Comparison of ENCODE assay signal across 16 mouse cellular contexts in the genomic region with DNA sequence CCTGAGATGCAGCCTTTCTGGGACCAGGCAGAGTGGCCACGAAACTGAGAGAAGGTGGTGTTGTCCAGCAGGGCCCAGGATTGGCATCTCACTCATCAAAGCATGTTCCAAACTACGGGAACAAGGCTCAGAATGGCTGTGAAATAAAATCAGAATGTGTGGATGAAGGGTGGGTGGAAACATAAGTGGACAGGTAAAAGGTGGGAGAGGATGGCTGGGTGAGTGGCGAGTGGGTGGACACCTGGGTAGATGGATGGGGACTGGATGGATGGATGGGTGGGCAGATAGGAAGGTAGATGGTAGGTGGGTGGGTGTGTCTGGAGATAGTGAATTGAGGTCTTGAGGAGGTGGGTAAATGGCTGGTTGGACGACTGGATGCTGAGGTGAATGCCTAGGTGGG.
DNase-seq lines count a peak whose midpoint lies in the region; ATAC-seq and TF ChIP-seq lines count a peak whose summit lies in the region.
"Had no signal": no experiment of that assay in that cellular context is flagged by ENCODE, and none has a peak within 500 bp of the region (broad histone marks: within the 10 kb centered on the region; RNA-seq: fewer than 3 reads in every experiment).

No protein-coding gene starts in this region.

- no peak for DNase-seq in hindbrain, embryonic 10.5 days (ENCODE audit: low spot score)
- DNase-seq in hindbrain, postnatal 0 days (ENCODE audit: low spot score) = no peak
- no peak for DNase-seq in midbrain, embryonic 10.5 days (ENCODE audit: low spot score)
- DNase-seq in midbrain, postnatal 0 days (ENCODE audit: low spot score) = no peak
- no peak for DNase-seq in forebrain, embryonic 14.5 days (ENCODE audit: low spot score)
- no peak for DNase-seq in thymus, postnatal 0 days (ENCODE audit: low spot score)
- no peak for DNase-seq in urinary bladder, postnatal 4 days (ENCODE audit: low spot score in 2 of 2)
- DNase-seq: cerebellum, adult 11 months; heart, adult 2 months; liver; lung, adult 18-20 months; right cerebral cortex, postnatal 4 days had no signal

- H3K9me3 ChIP-seq in hindbrain, embryonic 10.5 days = no peaks in the 10 kb centered on the region
- H3K9me3 ChIP-seq in hindbrain, postnatal 0 days (ENCODE audit: low read length) = 0 out of 2 replicates have a peak, but pooled peaks cover 3% of the 10 kb centered on the region
- no peaks in the 10 kb centered on the region for H3K9me3 ChIP-seq in midbrain, embryonic 10.5 days (replicated peaks)
- H3K9me3 ChIP-seq in midbrain, postnatal 0 days (ENCODE audit: low read length) = no peaks in the 10 kb centered on the region
- no peaks in the 10 kb centered on the region for H3K9me3 ChIP-seq in forebrain, embryonic 14.5 days (replicated peaks; ENCODE audit: control insufficient read depth, low read length)
- no peaks in the 10 kb centered on the region for H3K9me3 ChIP-seq in midbrain, embryonic 15.5 days

- H3K27me3 ChIP-seq in hindbrain, embryonic 10.5 days (ENCODE audit: insufficient read depth, poor library complexity, severe bottlenecking) = peaks cover 8% of the 10 kb centered on the region; the same call in 1 of the 2 replicates
- no peaks in the 10 kb centered on the region for H3K27me3 ChIP-seq in hindbrain, postnatal 0 days (ENCODE audit: insufficient read depth, low read length)
- H3K27me3 ChIP-seq in midbrain, embryonic 10.5 days (ENCODE audit: low read depth, poor library complexity, severe bottlenecking) = peaks cover 15% of the 10 kb centered on the region; the same call in 1 of the 2 replicates
- no peaks in the 10 kb centered on the region for H3K27me3 ChIP-seq in midbrain, postnatal 0 days (ENCODE audit: insufficient read depth, low read length)
- no peaks in the 10 kb centered on the region for H3K27me3 ChIP-seq in forebrain, embryonic 14.5 days (replicated peaks; ENCODE audit: control insufficient read depth, insufficient read depth, low read length)
- H3K27me3 ChIP-seq in midbrain, embryonic 15.5 days (replicated peaks) = no peaks in the 10 kb centered on the region

- ATAC-seq in hindbrain, postnatal 0 days = no peak
- ATAC-seq in midbrain, postnatal 0 days (ENCODE audit: low FRiP score) = no peak
- ATAC-seq in forebrain, embryonic 14.5 days = no peak
- ATAC-seq in midbrain, embryonic 15.5 days (replicated peaks) = no peak
- ATAC-seq: inflammation-experienced regulatory T-cells, adult 6 months had no signal

- H3K4me2 ChIP-seq in hindbrain, postnatal 0 days (ENCODE audit: low read depth, low read length) = no peak overlapping the region
- no peak overlapping the region for H3K4me2 ChIP-seq in midbrain, postnatal 0 days (ENCODE audit: low read depth, low read length, poor library complexity, severe bottlenecking)
- H3K4me2 ChIP-seq in forebrain, embryonic 14.5 days (ENCODE audit: low read length) = no peak overlapping the region
- H3K4me2 ChIP-seq in midbrain, embryonic 15.5 days = no peak overlapping the region

- TF ChIP-seq CTCF in hindbrain, postnatal 0 days (IDR thresholded peaks at IDR 0.05; ENCODE audit: low read depth) = no peak
- no peak for TF ChIP-seq CTCF in midbrain, postnatal 0 days (IDR thresholded peaks at IDR 0.05)

- no peak overlapping the region for H3K9ac ChIP-seq in hindbrain, postnatal 0 days (replicated peaks; ENCODE audit: low read length)
- no peak overlapping the region; the same call in 1 of the 2 replicates for H3K9ac ChIP-seq in midbrain, postnatal 0 days (replicated peaks; ENCODE audit: low read length, poor library complexity, severe bottlenecking)
- H3K9ac ChIP-seq in forebrain, embryonic 14.5 days (ENCODE audit: low read length) = no peak overlapping the region
- H3K9ac ChIP-seq in midbrain, embryonic 15.5 days = no peak overlapping the region

- no peaks in the 10 kb centered on the region for H3K36me3 ChIP-seq in hindbrain, embryonic 10.5 days
- no peaks in the 10 kb centered on the region for H3K36me3 ChIP-seq in hindbrain, postnatal 0 days (ENCODE audit: insufficient read depth, low read length)
- H3K36me3 ChIP-seq in midbrain, embryonic 10.5 days = no peaks in the 10 kb centered on the region
- no peaks in the 10 kb centered on the region for H3K36me3 ChIP-seq in midbrain, postnatal 0 days (ENCODE audit: insufficient read depth, low read length)
- H3K36me3 ChIP-seq in forebrain, embryonic 14.5 days (ENCODE audit: control insufficient read depth, insufficient read depth, low read length) = no peaks in the 10 kb centered on the region
- H3K36me3 ChIP-seq in midbrain, embryonic 15.5 days (replicated peaks) = no peaks in the 10 kb centered on the region

- peaks cover 92% of the 10 kb centered on the region for H3K4me1 ChIP-seq in hindbrain, embryonic 10.5 days (replicated peaks)
- H3K4me1 ChIP-seq in hindbrain, postnatal 0 days (ENCODE audit: insufficient read depth, low read length) = peaks cover 34% of the 10 kb centered on the region
- peaks cover 90% of the 10 kb centered on the region for H3K4me1 ChIP-seq in midbrain, embryonic 10.5 days
- peaks cover 22% of the 10 kb centered on the region for H3K4me1 ChIP-seq in midbrain, postnatal 0 days (ENCODE audit: insufficient read depth, low read length)
- peaks cover 35% of the 10 kb centered on the region for H3K4me1 ChIP-seq in forebrain, embryonic 14.5 days (ENCODE audit: control insufficient read depth, insufficient read depth, low read length)
- peaks cover 47% of the 10 kb centered on the region for H3K4me1 ChIP-seq in midbrain, embryonic 15.5 days

- WGBS in hindbrain, embryonic 10.5 days = 81% methylated on average over 4 of the region's 4 CpGs
- 83% methylated on average over 4 of the region's 4 CpGs for WGBS in hindbrain, postnatal 0 days
- 84% methylated on average over 4 of the region's 4 CpGs for WGBS in midbrain, embryonic 10.5 days
- 85% methylated on average over 4 of the region's 4 CpGs for WGBS in midbrain, postnatal 0 days
- WGBS in forebrain, embryonic 14.5 days = 83% methylated on average over 4 of the region's 4 CpGs
- 86% methylated on average over 4 of the region's 4 CpGs for WGBS in midbrain, embryonic 15.5 days

- no peak overlapping the region for H3K4me3 ChIP-seq in hindbrain, embryonic 10.5 days
- H3K4me3 ChIP-seq in hindbrain, postnatal 0 days (ENCODE audit: low read length) = no peak overlapping the region
- no peak overlapping the region for H3K4me3 ChIP-seq in midbrain, embryonic 10.5 days
- no peak overlapping the region for H3K4me3 ChIP-seq in midbrain, postnatal 0 days (ENCODE audit: low read depth, low read length)
- no peak overlapping the region for H3K4me3 ChIP-seq in forebrain, embryonic 14.5 days (ENCODE audit: low read depth, low read length)
- no peak overlapping the region for H3K4me3 ChIP-seq in midbrain, embryonic 15.5 days
- H3K4me3 ChIP-seq: erythroblast, embryonic 14.5 days; heart, adult 2 months; megakaryocyte, embryonic 14.5 days had no signal

- peak overlapping the region; percentile 99 for H3K27ac ChIP-seq in hindbrain, embryonic 10.5 days
- H3K27ac ChIP-seq in hindbrain, postnatal 0 days = no peak overlapping the region
- peak overlapping the region; percentile 99 for H3K27ac ChIP-seq in midbrain, embryonic 10.5 days (replicated peaks)
- no peak overlapping the region; the same call in 1 of the 2 replicates for H3K27ac ChIP-seq in midbrain, postnatal 0 days (ENCODE audit: low read depth, low read length)
- peak overlapping the region; percentile 90; the same call in 1 of the 2 replicates for H3K27ac ChIP-seq in forebrain, embryonic 14.5 days (ENCODE audit: low read depth, low read length)
- peak overlapping the region; percentile 78 for H3K27ac ChIP-seq in midbrain, embryonic 15.5 days
- H3K27ac ChIP-seq: heart, adult 2 months had no signal

Comparison
In these comparisons a context has a peak if more than half of its experiments do, and no peak if none do; other contexts are left out.
1. H3K27ac ChIP-seq: peak in hindbrain, embryonic 10.5 days (single experiment), midbrain, embryonic 10.5 days (single experiment), forebrain, embryonic 14.5 days (single experiment) and midbrain, embryonic 15.5 days (single experiment); none in hindbrain, postnatal 0 days (single experiment) and midbrain, postnatal 0 days (single experiment).